In the genomic region with DNA sequence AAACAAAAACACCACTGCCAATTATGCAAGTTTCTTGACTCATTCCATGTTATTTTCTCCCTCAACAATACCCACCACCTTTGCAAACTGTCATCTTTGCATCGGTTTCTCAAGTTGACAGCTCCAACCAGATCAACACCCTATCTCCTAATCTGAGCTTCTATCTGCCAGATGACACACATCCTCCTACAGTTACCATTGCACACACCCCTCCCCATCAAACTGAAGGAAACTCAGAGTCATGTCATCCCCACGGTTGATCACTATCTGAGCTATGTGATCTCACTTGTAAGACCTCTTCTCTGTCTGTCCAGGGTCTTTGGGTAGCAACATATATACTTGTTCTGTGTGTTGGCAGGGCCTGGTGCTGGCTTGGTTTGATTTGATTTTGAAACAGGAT, we compare ENCODE assay signal across 9 mouse cellular contexts.
"Had no signal": no experiment of that assay in that cellular context is flagged by ENCODE, and none has a peak within 500 bp of the region (broad histone marks: within the 10 kb centered on the region; RNA-seq: fewer than 3 reads in every experiment).

No protein-coding gene starts in this region.

- DNase-seq: kidney, adult 2 months; kidney, postnatal 25 days; liver; liver, embryonic 13.5 days; liver, postnatal 0 days; lung, postnatal 14 days; right cerebral cortex, postnatal 4 days; thymus, postnatal 14 days had no signal

- ATAC-seq: liver, postnatal 0 days; midbrain, embryonic 16.5 days had no signal
